In the genomic region with DNA sequence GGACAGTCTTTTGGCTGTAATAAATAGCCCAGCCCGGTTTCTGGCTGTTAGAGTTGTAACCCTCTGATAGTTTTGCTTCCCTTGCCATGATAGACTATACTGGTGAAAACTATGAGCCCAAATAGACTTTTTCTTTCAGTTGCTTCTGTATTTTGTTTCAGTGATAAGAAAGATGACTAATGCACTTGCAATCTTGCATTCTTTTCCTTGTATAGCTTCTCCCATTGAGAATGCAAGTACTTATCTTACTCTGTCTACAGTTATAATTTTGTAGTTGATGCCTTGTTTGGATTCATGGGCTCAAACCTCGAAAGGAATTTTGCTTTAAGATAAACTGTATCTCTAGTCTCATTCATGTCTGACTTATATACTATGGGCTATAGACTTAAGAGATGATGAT, we compare ENCODE assay signal across 25 mouse cellular contexts. TPM values are rescaled to one million over a fixed set of nuclear protein-coding genes. Genes with fewer than 3 reads are reported as not detected.
DNase-seq lines count a peak whose midpoint lies in the region; ATAC-seq and TF ChIP-seq lines count a peak whose summit lies in the region.
"Had no signal": no experiment of that assay in that cellular context is flagged by ENCODE, and none has a peak within 500 bp of the region (broad histone marks: within the 10 kb centered on the region; RNA-seq: fewer than 3 reads in every experiment).

No protein-coding gene starts in this region.

- no peak overlapping the region for H3K9ac ChIP-seq in heart, embryonic 13.5 days
- H3K9ac ChIP-seq in MEL (ENCODE audit: control insufficient read depth, low read depth, low read length, poor library complexity, severe bottlenecking), result no peak overlapping the region
- H3K9ac ChIP-seq: embryonic facial prominence, embryonic 12.5 days; forebrain, embryonic 12.5 days had no signal

- ATAC-seq in heart, embryonic 13.5 days (ENCODE audit: extremely low read depth, insufficient number of reproducible peaks, low FRiP score, low TSS enrichment), result no peak
- ATAC-seq: activated CD4-positive, CD25-positive, alpha-beta regulatory T cell, adult 4 months; CD4-positive, CD25-positive, alpha-beta regulatory T cell, adult 4 months; forebrain, embryonic 14.5 days; forebrain, embryonic 16.5 days had no signal

- TF ChIP-seq RAD21 in MEL (IDR thresholded peaks at IDR 0.05; ENCODE audit: low read depth, low read length), result no peak

- 30% methylated on average over 2 of the region's 2 CpGs for WGBS in heart, embryonic 13.5 days

- H3K9me3 ChIP-seq in heart, embryonic 13.5 days, result no peaks in the 10 kb centered on the region
- H3K9me3 ChIP-seq in MEL (replicated peaks; ENCODE audit: insufficient read depth, low read length), result no peaks in the 10 kb centered on the region
- H3K9me3 ChIP-seq: embryonic facial prominence, embryonic 10.5 days; embryonic facial prominence, embryonic 12.5 days; forebrain, embryonic 10.5 days; forebrain, embryonic 12.5 days; G1E had no signal

- no peak overlapping the region for H3K4me2 ChIP-seq in heart, embryonic 13.5 days
- H3K4me2 ChIP-seq: embryonic facial prominence, embryonic 12.5 days; forebrain, embryonic 12.5 days had no signal

- no peaks in the 10 kb centered on the region for H3K36me3 ChIP-seq in heart, embryonic 13.5 days
- H3K36me3 ChIP-seq in MEL (ENCODE audit: control insufficient read depth in 1 of 2, insufficient read depth in 2 of 2, low read length in 2 of 2), result peaks cover 0 to 5% of the 10 kb centered on the region in 2 experiments; a peak in 2 of 4 replicates
- H3K36me3 ChIP-seq: embryonic facial prominence, embryonic 10.5 days; embryonic facial prominence, embryonic 12.5 days; forebrain, embryonic 10.5 days; forebrain, embryonic 12.5 days; G1E had no signal

- peak; percentile 74 to 79 for TF ChIP-seq EP300 in MEL (IDR thresholded peaks at IDR 0.05; ENCODE audit: low read depth in 1 of 2, low read length in 2 of 2)

- H3K4me3 ChIP-seq in heart, embryonic 13.5 days, result no peak overlapping the region
- peak overlapping the region in 1 of 2 experiments; percentile 19; a peak in 1 of 4 replicates for H3K4me3 ChIP-seq in MEL (ENCODE audit: control insufficient read depth in 1 of 2, insufficient read depth in 1 of 2, low read depth in 2 of 2, low read length in 2 of 2)
- H3K4me3 ChIP-seq: embryonic facial prominence, embryonic 10.5 days; embryonic facial prominence, embryonic 12.5 days; erythroblast, embryonic 14.5 days; forebrain, embryonic 10.5 days; forebrain, embryonic 12.5 days had no signal

- peak overlapping the region; percentile 67; the same call in 1 of the 2 replicates for H3K27ac ChIP-seq in heart, embryonic 13.5 days (replicated peaks)
- peak overlapping the region; percentile 52 for H3K27ac ChIP-seq in MEL (ENCODE audit: control insufficient read depth, low read depth, low read length)
- H3K27ac ChIP-seq: embryonic facial prominence, embryonic 10.5 days; embryonic facial prominence, embryonic 12.5 days; forebrain, embryonic 10.5 days; forebrain, embryonic 12.5 days had no signal

- no peaks in the 10 kb centered on the region for H3K27me3 ChIP-seq in heart, embryonic 13.5 days (replicated peaks)
- no peaks in the 10 kb centered on the region for H3K27me3 ChIP-seq in MEL (ENCODE audit: control insufficient read depth in 1 of 2, insufficient read depth in 2 of 2, low read length in 2 of 2)
- H3K27me3 ChIP-seq: CH12.LX; embryonic facial prominence, embryonic 12.5 days; forebrain, embryonic 12.5 days had no signal

- no peaks in the 10 kb centered on the region for H3K79me2 ChIP-seq in MEL (ENCODE audit: control insufficient read depth, insufficient read depth, low read length, poor library complexity)

- intact Hi-C loops in heart, postnatal 10 days (cut with DNase I), result no loop called here

- TF ChIP-seq POLR2A in MEL (IDR thresholded peaks at IDR 0.05; ENCODE audit: control insufficient read depth in 1 of 2, insufficient read depth in 1 of 2, low read depth in 1 of 2, low read length in 2 of 2, poor library complexity in 1 of 2), result no peak

- TF ChIP-seq CTCF in MEL (IDR thresholded peaks at IDR 0.05 in 2 of 3, conservative IDR thresholded peaks at IDR 0.05 in 1 of 3; ENCODE audit: control insufficient read depth in 1 of 3, insufficient read depth in 1 of 3, low read depth in 2 of 3, low read length in 3 of 3, poor library complexity in 1 of 3, severe bottlenecking in 1 of 3), result no peak

- no peak for DNase-seq in heart, postnatal 10 days
- DNase-seq in MEL (ENCODE audit: low read depth, low spot score), result peak; percentile 55
- DNase-seq in T-cell, adult 2 months (ENCODE audit: low spot score), result no peak
- DNase-seq in thymus, postnatal 0 days (ENCODE audit: low spot score), result no peak
- DNase-seq: adrenal gland, adult 8-10 months; adrenal gland, postnatal 14 days; adrenal gland, postnatal 36 days; B cell, adult 2 months; cerebellum, adult 11-12 months; cerebellum, adult 2 months; cerebellum, adult 9-10 months; cerebellum, postnatal 10 days; cerebellum, postnatal 25 days had no signal

- H3K4me1 ChIP-seq in heart, embryonic 13.5 days, result peaks cover 12% of the 10 kb centered on the region
- peaks cover 0 to 3% of the 10 kb centered on the region in 2 experiments; a peak in 1 of 4 replicates for H3K4me1 ChIP-seq in MEL (ENCODE audit: control insufficient read depth in 1 of 2, insufficient read depth in 2 of 2, low read length in 2 of 2)
- H3K4me1 ChIP-seq: embryonic facial prominence, embryonic 10.5 days; embryonic facial prominence, embryonic 12.5 days; forebrain, embryonic 10.5 days; forebrain, embryonic 12.5 days had no signal

TF ChIP-seq in MEL, 35 proteins besides CTCF, POLR2A, EP300 and RAD21:
- peak; percentile 32; the same call in 1 of the 2 replicates for TF ChIP-seq MYB (IDR thresholded peaks at IDR 0.05; ENCODE audit: low read depth, low read length)
- 0 out of 2 replicates have a peak, but pooled peaks have one; percentile 31 for TF ChIP-seq SIN3A (IDR thresholded peaks at IDR 0.05; ENCODE audit: low read length)
- TF ChIP-seq USF1 (IDR thresholded peaks at IDR 0.05; ENCODE audit: low read depth, low read length), result no peak
- TF ChIP-seq ETS1 (IDR thresholded peaks at IDR 0.05; ENCODE audit: low read depth, low read length), result peak; percentile 41; the same call in 1 of the 2 replicates
- no peak for TF ChIP-seq NELFE (IDR thresholded peaks at IDR 0.05; ENCODE audit: low read depth, low read length)
- TF ChIP-seq ZMIZ1 (IDR thresholded peaks at IDR 0.05; ENCODE audit: low read depth, low read length), result no peak
- no peak for TF ChIP-seq MAZ (IDR thresholded peaks at IDR 0.05; ENCODE audit: low read depth, low read length)
- no peak for TF ChIP-seq TBP (IDR thresholded peaks at IDR 0.05; ENCODE audit: low read depth, low read length)
- peak; percentile 23; the same call in 1 of the 2 replicates for TF ChIP-seq RCOR1 (IDR thresholded peaks at IDR 0.05; ENCODE audit: low read depth, low read length)
- TF ChIP-seq GATA1 (IDR thresholded peaks at IDR 0.05; ENCODE audit: low read depth, low read length), result peak; percentile 47; the same call in 1 of the 2 replicates
- TF ChIP-seq GABPA (IDR thresholded peaks at IDR 0.05; ENCODE audit: low read depth, low read length), result no peak
TF ChIP-seq in MEL: peak in this region for 5.

RNA-seq across cellular contexts. Expression of a gene that starts 32.5 kb away (rescaled TPM):
- 7.5 and 7.7 TPM in 2 replicates for polyA plus RNA-seq in heart, embryonic 13.5 days (2015; fragmentation: Nextera tagmentation; extraction: Ambion mirVana)
- 10 to 100 TPM; 24.1 to 27.1 TPM for total RNA-seq in heart, postnatal 10 days (2021)
- 0.27 and 0.33 TPM in 2 replicates for total RNA-seq in MEL (2012; rRNA removed)
- polyA plus RNA-seq in MEL (2012; ENCODE audit: insufficient read depth in 1 of 2, insufficient read length in 2 of 2, low read depth in 1 of 2, low replicate concordance in 2 of 2, missing spikeins in 1 of 2), result under 1 TPM in 1 of 2 experiments, not detected in 1; 0.04 TPM
- polyA plus RNA-seq in thymus, postnatal 0 days (2015; fragmentation: Nextera tagmentation; extraction: Ambion mirVana), result 2.6 and 3.5 TPM in 2 replicates
- polyA plus RNA-seq: erythroblast, embryonic 14.5 days; G1E had no signal
